Mouse (Mus musculus): ENCODE data around the gene Dut. TPM values are rescaled to one million over a fixed set of nuclear protein-coding genes. Genes with fewer than 3 reads are reported as not detected.

Dut gene
- polyA plus RNA-seq, 1 experiment from 2014 or later = 150 TPM

- Histone ChIP-seq H3K36me3 (ENCODE audit: control insufficient read depth, insufficient read depth) (no peaks in the 10 kb centered on the region), H3K4me2 (ENCODE audit: low read depth, low read length) (no peak overlapping the region), H3K27me3 (ENCODE audit: control insufficient read depth, insufficient read depth, low read length) (no peaks in the 10 kb centered on the region), H3K9me3 (replicated peaks; ENCODE audit: control insufficient read depth, low read length) (no peaks in the 10 kb centered on the region), H3K27ac (ENCODE audit: low read length) (no peak overlapping the region), H3K4me3 (ENCODE audit: low read length) (no peak overlapping the region), H3K9ac (ENCODE audit: low read length) (no peak overlapping the region), H3K4me1 (ENCODE audit: control insufficient read depth, insufficient read depth, low read length) (no peaks in the 10 kb centered on the region)
- ATAC-seq (replicated peaks; ENCODE audit: extremely low read depth, insufficient read depth, low FRiP score) = no peak
- WGBS = 34% methylated on average over 1 of the region's 1 CpGs
These were observed 44.1 kb downstream of the Dut start for GRCm38 (mm10) chr2:125291101-125291500.

GRCm38 (mm10) chr2:125292616-125293015, 45.6 kb downstream of the Dut start:
- no peak overlapping the region for H3K4me3 ChIP-seq (ENCODE audit: low read length)
- H3K9me3 ChIP-seq (replicated peaks; ENCODE audit: control insufficient read depth, low read length) = no peaks in the 10 kb centered on the region
- no peaks in the 10 kb centered on the region for H3K4me1 ChIP-seq (ENCODE audit: control insufficient read depth, insufficient read depth, low read length)
- no peak overlapping the region for H3K27ac ChIP-seq (ENCODE audit: low read length)
- no peak for ATAC-seq (replicated peaks; ENCODE audit: extremely low read depth, insufficient read depth, low FRiP score)
- no peak overlapping the region for H3K4me2 ChIP-seq (ENCODE audit: low read depth, low read length)
- WGBS = 37% methylated on average over 7 of the region's 7 CpGs
- no peaks in the 10 kb centered on the region for H3K27me3 ChIP-seq (ENCODE audit: control insufficient read depth, insufficient read depth, low read length)
- no peak overlapping the region for H3K9ac ChIP-seq (ENCODE audit: low read length)
- no peaks in the 10 kb centered on the region for H3K36me3 ChIP-seq (ENCODE audit: control insufficient read depth, insufficient read depth)

GRCm38 (mm10) chr2:125293969-125294491, 47.0 kb downstream of the Dut start:
- Histone ChIP-seq H3K4me3 (ENCODE audit: low read length) (no peak overlapping the region), H3K27me3 (ENCODE audit: control insufficient read depth, insufficient read depth, low read length) (no peaks in the 10 kb centered on the region), H3K9me3 (replicated peaks; ENCODE audit: control insufficient read depth, low read length) (no peaks in the 10 kb centered on the region), H3K9ac (ENCODE audit: low read length) (no peak overlapping the region), H3K27ac (ENCODE audit: low read length) (no peak overlapping the region), H3K4me2 (ENCODE audit: low read depth, low read length) (no peak overlapping the region), H3K36me3 (ENCODE audit: control insufficient read depth, insufficient read depth) (no peaks in the 10 kb centered on the region), H3K4me1 (ENCODE audit: control insufficient read depth, insufficient read depth, low read length) (no peaks in the 10 kb centered on the region)
- no peak for ATAC-seq (replicated peaks; ENCODE audit: extremely low read depth, insufficient read depth, low FRiP score)
- WGBS = 77% methylated on average over 5 of the region's 5 CpGs

GRCm38 (mm10) chr2:125295526-125295925, 48.5 kb downstream of the Dut start:
- WGBS = 74% methylated on average over 3 of the region's 3 CpGs
- Histone ChIP-seq H3K27me3 (ENCODE audit: control insufficient read depth, insufficient read depth, low read length) (no peaks in the 10 kb centered on the region), H3K27ac (ENCODE audit: low read length) (no peak overlapping the region), H3K4me3 (ENCODE audit: low read length) (no peak overlapping the region), H3K4me1 (ENCODE audit: control insufficient read depth, insufficient read depth, low read length) (no peaks in the 10 kb centered on the region), H3K4me2 (ENCODE audit: low read depth, low read length) (no peak overlapping the region), H3K9me3 (replicated peaks; ENCODE audit: control insufficient read depth, low read length) (no peaks in the 10 kb centered on the region), H3K36me3 (ENCODE audit: control insufficient read depth, insufficient read depth) (no peaks in the 10 kb centered on the region), H3K9ac (ENCODE audit: low read length) (no peak overlapping the region)
- no peak for ATAC-seq (replicated peaks; ENCODE audit: extremely low read depth, insufficient read depth, low FRiP score)

GRCm38 (mm10) chr2:125298841-125299240, 51.9 kb downstream of the Dut start:
- ATAC-seq (replicated peaks; ENCODE audit: extremely low read depth, insufficient read depth, low FRiP score) = no peak
- H3K4me3 ChIP-seq (ENCODE audit: low read length) = no peak overlapping the region
- H3K27me3 ChIP-seq (ENCODE audit: control insufficient read depth, insufficient read depth, low read length) = no peaks in the 10 kb centered on the region
- H3K4me2 ChIP-seq (ENCODE audit: low read depth, low read length) = no peak overlapping the region
- H3K27ac ChIP-seq (ENCODE audit: low read length) = no peak overlapping the region
- H3K36me3 ChIP-seq (ENCODE audit: control insufficient read depth, insufficient read depth) = 0 out of 2 replicates have a peak, but pooled peaks cover 3% of the 10 kb centered on the region
- H3K4me1 ChIP-seq (ENCODE audit: control insufficient read depth, insufficient read depth, low read length) = no peaks in the 10 kb centered on the region
- WGBS = 90% methylated on average over 1 of the region's 1 CpGs
- no peak overlapping the region for H3K9ac ChIP-seq (ENCODE audit: low read length)
- no peaks in the 10 kb centered on the region for H3K9me3 ChIP-seq (replicated peaks; ENCODE audit: control insufficient read depth, low read length)

GRCm38 (mm10) chr2:125301877-125302624, 55.1 kb downstream of the Dut start:
- WGBS = 63% methylated on average over 9 of the region's 9 CpGs
- no peak for ATAC-seq (replicated peaks; ENCODE audit: extremely low read depth, insufficient read depth, low FRiP score)
- H3K9ac ChIP-seq (ENCODE audit: low read length) = no peak overlapping the region
- H3K9me3 ChIP-seq (replicated peaks; ENCODE audit: control insufficient read depth, low read length) = no peaks in the 10 kb centered on the region
- H3K36me3 ChIP-seq (ENCODE audit: control insufficient read depth, insufficient read depth) = peaks cover 8% of the 10 kb centered on the region; the same call in 1 of the 2 replicates
- H3K4me2 ChIP-seq (ENCODE audit: low read depth, low read length) = no peak overlapping the region
- no peak overlapping the region for H3K4me3 ChIP-seq (ENCODE audit: low read length)
- H3K27ac ChIP-seq (ENCODE audit: low read length) = no peak overlapping the region
- no peaks in the 10 kb centered on the region for H3K27me3 ChIP-seq (ENCODE audit: control insufficient read depth, insufficient read depth, low read length)
- H3K4me1 ChIP-seq (ENCODE audit: control insufficient read depth, insufficient read depth, low read length) = no peaks in the 10 kb centered on the region

GRCm38 (mm10) chr2:125302625-125302924, 55.6 kb downstream of the Dut start:
- no peak for ATAC-seq (replicated peaks; ENCODE audit: extremely low read depth, insufficient read depth, low FRiP score)
- no peaks in the 10 kb centered on the region for H3K4me1 ChIP-seq (ENCODE audit: control insufficient read depth, insufficient read depth, low read length)
- no peaks in the 10 kb centered on the region for H3K9me3 ChIP-seq (replicated peaks; ENCODE audit: control insufficient read depth, low read length)
- no peak overlapping the region for H3K4me3 ChIP-seq (ENCODE audit: low read length)
- H3K27me3 ChIP-seq (ENCODE audit: control insufficient read depth, insufficient read depth, low read length) = no peaks in the 10 kb centered on the region
- WGBS = 76% methylated on average over 8 of the region's 8 CpGs
- H3K9ac ChIP-seq (ENCODE audit: low read length) = no peak overlapping the region
- peaks cover 10% of the 10 kb centered on the region; the same call in 1 of the 2 replicates for H3K36me3 ChIP-seq (ENCODE audit: control insufficient read depth, insufficient read depth)
- no peak overlapping the region for H3K4me2 ChIP-seq (ENCODE audit: low read depth, low read length)
- H3K27ac ChIP-seq (ENCODE audit: low read length) = no peak overlapping the region

GRCm38 (mm10) chr2:125303764-125304384, 56.9 kb downstream of the Dut start:
- 67% methylated on average over 5 of the region's 5 CpGs for WGBS
- no peak for ATAC-seq (replicated peaks; ENCODE audit: extremely low read depth, insufficient read depth, low FRiP score)

GRCm38 (mm10) chr2:125304746-125305145, 57.8 kb downstream of the Dut start:
- no peak overlapping the region for H3K4me2 ChIP-seq (ENCODE audit: low read depth, low read length)
- H3K9ac ChIP-seq (ENCODE audit: low read length) = no peak overlapping the region
- WGBS = 74% methylated on average over 3 of the region's 3 CpGs
- no peak overlapping the region for H3K27ac ChIP-seq (ENCODE audit: low read length)
- ATAC-seq (replicated peaks; ENCODE audit: extremely low read depth, insufficient read depth, low FRiP score) = no peak
- peaks cover 19% of the 10 kb centered on the region for H3K36me3 ChIP-seq (ENCODE audit: control insufficient read depth, insufficient read depth)
- no peaks in the 10 kb centered on the region for H3K4me1 ChIP-seq (ENCODE audit: control insufficient read depth, insufficient read depth, low read length)
- H3K27me3 ChIP-seq (ENCODE audit: control insufficient read depth, insufficient read depth, low read length) = no peaks in the 10 kb centered on the region
- no peak overlapping the region for H3K4me3 ChIP-seq (ENCODE audit: low read length)
- no peaks in the 10 kb centered on the region for H3K9me3 ChIP-seq (replicated peaks; ENCODE audit: control insufficient read depth, low read length)

More at GRCm38 (mm10) chr2:125303764-125304384, 56.9 kb downstream of the Dut start:
- Histone ChIP-seq H3K4me3 (ENCODE audit: low read length) (no peak overlapping the region), H3K9me3 (replicated peaks; ENCODE audit: control insufficient read depth, low read length) (no peaks in the 10 kb centered on the region), H3K4me2 (ENCODE audit: low read depth, low read length) (no peak overlapping the region), H3K9ac (ENCODE audit: low read length) (no peak overlapping the region), H3K4me1 (ENCODE audit: control insufficient read depth, insufficient read depth, low read length) (no peaks in the 10 kb centered on the region), H3K27me3 (ENCODE audit: control insufficient read depth, insufficient read depth, low read length) (no peaks in the 10 kb centered on the region), H3K27ac (ENCODE audit: low read length) (no peak overlapping the region), H3K36me3 (ENCODE audit: control insufficient read depth, insufficient read depth) (peaks cover 11% of the 10 kb centered on the region)
